In genomic region chr1:88276524-88277097, GRCm38 (mm10) we compare ENCODE assay signal across 8 mouse cellular contexts. TPM values are rescaled to one million over a fixed set of nuclear protein-coding genes. Genes with fewer than 3 reads are reported as not detected.
DNase-seq lines count a peak whose midpoint lies in the region; ATAC-seq and TF ChIP-seq lines count a peak whose summit lies in the region.

No protein-coding gene starts in this region.

- no peak for TF ChIP-seq POLR2A in kidney, adult 2 months (IDR thresholded peaks at IDR 0.05; ENCODE audit: low read depth, low read length)
- TF ChIP-seq POLR2A in bone marrow macrophage, adult 2 months (IDR thresholded peaks at IDR 0.05; ENCODE audit: borderline replicate concordance, low read depth, low read length) = no peak

- no peaks in the 10 kb centered on the region for H3K9me3 ChIP-seq in liver, embryonic 15.5 days (replicated peaks)

- no peak for TF ChIP-seq CTCF in kidney, adult 2 months (conservative IDR thresholded peaks at IDR 0.05; ENCODE audit: insufficient read depth, insufficient read length, low read depth, low read length)
- TF ChIP-seq CTCF in bone marrow macrophage, adult 2 months (IDR thresholded peaks at IDR 0.05; ENCODE audit: low read depth, low read length) = no peak

- peak overlapping the region; percentile 56 for H3K4me3 ChIP-seq in kidney, adult 2 months (ENCODE audit: insufficient read depth, low read depth, low read length)
- H3K4me3 ChIP-seq in bone marrow macrophage, adult 2 months (ENCODE audit: insufficient read depth, low read length) = peak overlapping the region; percentile 65
- peak overlapping the region; percentile 60 for H3K4me3 ChIP-seq in liver, embryonic 15.5 days (replicated peaks)

- 20% methylated on average over 10 of the region's 10 CpGs for WGBS in kidney, adult 2 months
- 15% methylated on average over 10 of the region's 10 CpGs for WGBS in liver, embryonic 15.5 days (ENCODE audit: insufficient replicate concordance)

- peaks cover 5% of the 10 kb centered on the region for H3K4me1 ChIP-seq in kidney, adult 2 months (ENCODE audit: control insufficient read depth, insufficient read depth, low read length)
- H3K4me1 ChIP-seq in bone marrow macrophage, adult 2 months (ENCODE audit: control insufficient read depth, insufficient read depth, low read length) = peaks cover 17% of the 10 kb centered on the region
- H3K4me1 ChIP-seq in liver, embryonic 15.5 days (replicated peaks) = peaks cover 42% of the 10 kb centered on the region

- peak overlapping the region; percentile 68 for H3K9ac ChIP-seq in liver, embryonic 15.5 days

- DNase-seq in kidney, adult 2 months = no peak
- DNase-seq in kidney, adult 9 months = no peak
- DNase-seq in testis, postnatal 10 days (ENCODE audit: low spot score) = peak; percentile 41
- DNase-seq in cerebellum, postnatal 25 days = no peak
- no peak for DNase-seq in natural killer cell, adult 2 months (ENCODE audit: low spot score in 2 of 2)

- peak overlapping the region; percentile 66 for H3K4me2 ChIP-seq in liver, embryonic 15.5 days

- peak; percentile 16 to 19; a peak in 3 of 4 replicates for ATAC-seq in hematopoietic stem cell, adult 5-6 weeks (replicated peaks in 1 of 2; ENCODE audit: insufficient read depth in 1 of 2, low FRiP score in 2 of 2, low TSS enrichment in 1 of 2, low read depth in 1 of 2, poor library complexity in 2 of 2, severe bottlenecking in 2 of 2)
- ATAC-seq in liver, embryonic 15.5 days (ENCODE audit: insufficient read depth) = peak; percentile 38

- no peak overlapping the region for H3K27ac ChIP-seq in kidney, adult 2 months (ENCODE audit: insufficient read depth, low read depth, low read length)
- H3K27ac ChIP-seq in bone marrow macrophage, adult 2 months (ENCODE audit: insufficient read depth, low read depth, low read length) = peak overlapping the region; percentile 45
- peak overlapping the region; percentile 84 for H3K27ac ChIP-seq in liver, embryonic 15.5 days (replicated peaks)

- H3K36me3 ChIP-seq in kidney, adult 2 months (ENCODE audit: control insufficient read depth, insufficient read depth, low read length) = no peaks in the 10 kb centered on the region
- H3K36me3 ChIP-seq in liver, embryonic 15.5 days (replicated peaks) = peaks cover 44% of the 10 kb centered on the region

- H3K27me3 ChIP-seq in kidney, adult 2 months (replicated peaks; ENCODE audit: control insufficient read depth, insufficient read depth, low read length) = no peaks in the 10 kb centered on the region
- no peaks in the 10 kb centered on the region for H3K27me3 ChIP-seq in liver, embryonic 15.5 days

RNA-seq across cellular contexts. Expression of gene Hjurp, which starts 0.8 kb away (rescaled TPM):
- 12.8 and 14.5 TPM in 2 replicates for polyA plus RNA-seq in kidney, adult 2 months (2012; rRNA removed)
- polyA plus RNA-seq in bone marrow macrophage, adult 2 months (2012; ENCODE audit: insufficient read depth, insufficient read length, missing spikeins) = 69.1 and 71.0 TPM in 2 replicates
- 206 and 220 TPM in 2 replicates for total RNA-seq in hematopoietic stem cell, adult 5-6 weeks (2017)
- polyA plus RNA-seq in liver, embryonic 15.5 days (2015; fragmentation: Nextera tagmentation; extraction: Ambion mirVana) = 62.7 and 70.9 TPM in 2 replicates

RNA-seq across cellular contexts. Expression of gene Trpm8, which starts 0.8 kb away (rescaled TPM):
- polyA plus RNA-seq in kidney, adult 2 months (2012; rRNA removed) = not detected in 2 replicates
- polyA plus RNA-seq in bone marrow macrophage, adult 2 months (2012; ENCODE audit: insufficient read depth, insufficient read length, missing spikeins) = not detected in 2 replicates
- total RNA-seq in hematopoietic stem cell, adult 5-6 weeks (2017) = not detected in 2 replicates
- polyA plus RNA-seq in liver, embryonic 15.5 days (2015; fragmentation: Nextera tagmentation; extraction: Ambion mirVana) = not detected in 2 replicates

RNA-seq across cellular contexts. Expression of gene Mroh2a, which starts 49.8 kb away (rescaled TPM):
- 0.08 TPM in 2 replicates for polyA plus RNA-seq in kidney, adult 2 months (2012; rRNA removed)
- polyA plus RNA-seq in bone marrow macrophage, adult 2 months (2012; ENCODE audit: insufficient read depth, insufficient read length, missing spikeins) = 1.6 and 2.9 TPM in 2 replicates
- total RNA-seq in hematopoietic stem cell, adult 5-6 weeks (2017) = 0.05 and 0.44 TPM in 2 replicates
- 0.28 and 0.73 TPM in 2 replicates for polyA plus RNA-seq in liver, embryonic 15.5 days (2015; fragmentation: Nextera tagmentation; extraction: Ambion mirVana)
